Mouse (Mus musculus) cortical plate, adult 2 months (tissue): Measurements from ENCODE around the gene Slc7a14.

Experiments used
- CTCF ChIP-seq: fragments of 200-500 bp; IDR thresholded peaks from 2 replicates; pipeline ENCODE4 v1.5.1; 2011; ENCODE audit warnings: mild to moderate bottlenecking, control low read depth, low read length; ENCODE audit not compliant: insufficient read depth; ENCODE audit errors: extremely low read depth
- POLR2A ChIP-seq: fragments of 200-500 bp; IDR thresholded peaks from 2 replicates; pipeline ENCODE4 v1.6.1; 2011; ENCODE audit warnings: mild to moderate bottlenecking, low read length, control low read depth; ENCODE audit not compliant: insufficient read depth; ENCODE audit errors: extremely low read depth

DNA sequence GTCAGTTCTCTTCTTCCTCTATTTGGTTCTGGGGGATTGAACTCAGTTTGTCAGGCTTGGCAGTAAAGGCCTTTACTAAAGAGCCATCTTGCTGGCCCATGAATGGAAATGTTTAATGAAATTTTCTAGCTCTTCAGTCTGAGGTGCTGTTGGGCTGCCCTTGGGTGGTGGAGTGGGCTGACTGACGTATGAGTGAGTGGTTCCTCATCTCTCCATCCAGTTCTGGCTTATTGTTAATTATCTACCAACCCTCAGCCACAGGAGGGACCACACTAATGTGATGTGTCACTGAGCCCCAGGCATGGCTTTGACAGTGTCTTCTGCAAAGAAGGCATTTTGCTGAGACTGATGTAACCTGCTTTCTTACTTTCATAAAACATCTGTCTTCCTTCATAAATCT is 66.7 kb downstream of the Slc7a14 start:
- TF ChIP-seq POLR2A (no peak), CTCF (no peak)
